Mouse (Mus musculus) heart, embryonic 15.5 days (tissue): ENCODE results near the gene Hoxb1. TPM values are rescaled to one million over a fixed set of nuclear protein-coding genes. Genes with fewer than 3 reads are reported as not detected.
A peak's percentile ranks its signal among the peaks of the same experiment; 100 is the strongest.

Experiments
- ATAC-seq: fragments of 200-750 bp; cut with Nextera tagmentation; replicated peaks from 2 replicates; pipeline ENCODE4 v1.8.0; 2017; ENCODE audit warnings: low read depth, moderate TSS enrichment; ENCODE audit not compliant: insufficient number of reproducible peaks, insufficient read depth, low FRiP score
- H3K27ac ChIP-seq: fragments of 300-500 bp; sonication (generic); 2 replicates; pipeline ENCODE4 v1.5.1; 2015; ENCODE audit warnings: mild to moderate bottlenecking, inconsistent platforms
- H3K27me3 ChIP-seq: fragments of 300-500 bp; sonication (generic); 2 replicates; pipeline ENCODE4 v1.6.1; 2015; ENCODE audit warnings: inconsistent platforms
- H3K36me3 ChIP-seq: fragments of 300-500 bp; sonication (generic); 2 replicates; pipeline ENCODE4 v1.6.1; 2015; ENCODE audit warnings: mild to moderate bottlenecking, inconsistent platforms
- H3K4me1 ChIP-seq: fragments of 300-500 bp; sonication (generic); replicated peaks from 2 replicates; pipeline ENCODE4 v1.6.1; 2015; ENCODE audit warnings: inconsistent platforms
- H3K4me2 ChIP-seq: fragments of 300-500 bp; sonication (generic); 2 replicates; pipeline ENCODE4 v1.6.1; 2015; ENCODE audit warnings: inconsistent platforms, mild to moderate bottlenecking, moderate library complexity
- H3K4me3 ChIP-seq: fragments of 300-500 bp; sonication (generic); 2 replicates; pipeline ENCODE4 v1.5.1; 2015; ENCODE audit warnings: mild to moderate bottlenecking, inconsistent platforms
- H3K9ac ChIP-seq: fragments of 300-500 bp; sonication (generic); 2 replicates; pipeline ENCODE4 v1.6.1; 2015; ENCODE audit warnings: mild to moderate bottlenecking, inconsistent platforms
- H3K9me3 ChIP-seq: fragments of 300-500 bp; sonication (generic); replicated peaks from 2 replicates; pipeline ENCODE4 v1.6.1; 2016; ENCODE audit warnings: inconsistent platforms
- WGBS: fragments of 180-500 bp; shearing (Covaris S2); methylation state at CpG from one replicate; pipeline ENCODE4 v1.1.7; 2015; ENCODE audit warnings: mixed read lengths; 5-methylcytosine and 5-hydroxymethylcytosine counted together
- polyA plus RNA-seq: library from polyadenylated mRNA; unstranded; fragments of >200 nt; fragmentation: Nextera tagmentation; extraction: Ambion mirVana; gene quantifications from 2 replicates; pipeline ENCODE4 v1.2.1, GENCODE M21; 2015

Gene Hoxb1
- polyA plus RNA-seq, 1 experiment from 2014 or later: not detected

DNA sequence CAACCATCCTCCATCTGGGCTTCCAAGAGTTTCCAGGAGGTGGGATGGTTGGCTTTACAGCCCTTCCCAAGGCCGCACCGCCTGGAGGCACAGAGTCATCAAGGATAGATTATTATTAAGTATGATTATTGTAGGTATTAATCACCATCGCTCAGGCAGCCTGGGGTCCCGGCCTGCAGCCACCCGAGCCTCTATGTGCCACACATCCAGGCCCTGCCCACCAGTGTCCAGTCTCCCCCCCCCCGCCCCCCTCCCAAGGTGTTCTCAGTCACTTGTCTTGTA, 20.7 kb upstream of the Hoxb1 start:
- no peak overlapping the region for H3K9ac ChIP-seq
- peaks cover 29% of the 10 kb centered on the region for H3K4me1 ChIP-seq
- 35% methylated on average over 6 of the region's 6 CpGs for WGBS
- no peaks in the 10 kb centered on the region for H3K9me3 ChIP-seq
- peaks cover 92% of the 10 kb centered on the region for H3K27me3 ChIP-seq
- H3K4me3 ChIP-seq: peak overlapping the region; percentile 44; the same call in 1 of the 2 replicates
- H3K4me2 ChIP-seq: peak overlapping the region; percentile 67
- ATAC-seq: no peak
- no peak overlapping the region for H3K27ac ChIP-seq
- H3K36me3 ChIP-seq: no peaks in the 10 kb centered on the region

GRCm38 (mm10) chr11:96345220-96345892, 20.2 kb upstream of the Hoxb1 start:
- H3K4me2 ChIP-seq: peak overlapping the region; percentile 67
- H3K9me3 ChIP-seq: no peaks in the 10 kb centered on the region
- peaks cover 32% of the 10 kb centered on the region for H3K4me1 ChIP-seq
- 6% methylated on average over 37 of the region's 56 CpGs for WGBS
- peak overlapping the region; percentile 44 for H3K4me3 ChIP-seq
- no peak; the same call in 1 of the 2 replicates for ATAC-seq
- peak overlapping the region; percentile 18 for H3K9ac ChIP-seq
- H3K27me3 ChIP-seq: peaks cover 92% of the 10 kb centered on the region
- H3K27ac ChIP-seq: peak overlapping the region; percentile 28; the same call in 1 of the 2 replicates
- no peaks in the 10 kb centered on the region for H3K36me3 ChIP-seq

GRCm38 (mm10) chr11:96345893-96346806, 19.4 kb upstream of the Hoxb1 start:
- peaks cover 28% of the 10 kb centered on the region for H3K4me1 ChIP-seq
- WGBS: 7% methylated on average over 45 of the region's 45 CpGs
- no peaks in the 10 kb centered on the region for H3K36me3 ChIP-seq
- H3K4me2 ChIP-seq: peak overlapping the region; percentile 67
- H3K9me3 ChIP-seq: no peaks in the 10 kb centered on the region
- peaks cover 94% of the 10 kb centered on the region for H3K27me3 ChIP-seq
- peak overlapping the region; percentile 28 for H3K27ac ChIP-seq
- H3K4me3 ChIP-seq: peak overlapping the region; percentile 44
- H3K9ac ChIP-seq: peak overlapping the region; percentile 18
- no peak for ATAC-seq

GRCm38 (mm10) chr11:96346916-96347520, 18.5 kb upstream of the Hoxb1 start:
- Histone ChIP-seq H3K4me3 (no peak overlapping the region), H3K27me3 (peaks cover 96% of the 10 kb centered on the region), H3K4me1 (peaks cover 22% of the 10 kb centered on the region), H3K9me3 (no peaks in the 10 kb centered on the region), H3K4me2 (no peak overlapping the region), H3K9ac (no peak overlapping the region), H3K27ac (no peak overlapping the region; the same call in 1 of the 2 replicates), H3K36me3 (no peaks in the 10 kb centered on the region)
- ATAC-seq: no peak
- 56% methylated on average over 5 of the region's 5 CpGs for WGBS

GRCm38 (mm10) chr11:96347717-96348116, 17.8 kb upstream of the Hoxb1 start:
- WGBS: 35% methylated on average over 4 of the region's 4 CpGs
- no peak overlapping the region for H3K4me2 ChIP-seq
- H3K36me3 ChIP-seq: no peaks in the 10 kb centered on the region
- H3K9me3 ChIP-seq: no peaks in the 10 kb centered on the region
- ATAC-seq: no peak
- peaks cover 23% of the 10 kb centered on the region for H3K4me1 ChIP-seq
- no peak overlapping the region for H3K9ac ChIP-seq
- H3K27me3 ChIP-seq: peaks cover 96% of the 10 kb centered on the region
- H3K27ac ChIP-seq: peak overlapping the region; percentile 29; the same call in 1 of the 2 replicates
- H3K4me3 ChIP-seq: no peak overlapping the region

GRCm38 (mm10) chr11:96348141-96348928, 17.2 kb upstream of the Hoxb1 start:
- WGBS: 14% methylated on average over 21 of the region's 21 CpGs
- Histone ChIP-seq H3K4me2 (peak overlapping the region; percentile 9; the same call in 1 of the 2 replicates), H3K27me3 (peaks cover 96% of the 10 kb centered on the region), H3K9ac (no peak overlapping the region), H3K9me3 (no peaks in the 10 kb centered on the region), H3K4me3 (no peak overlapping the region), H3K4me1 (peaks cover 29% of the 10 kb centered on the region), H3K27ac (peak overlapping the region; percentile 29; the same call in 1 of the 2 replicates), H3K36me3 (no peaks in the 10 kb centered on the region)
- ATAC-seq: no peak

GRCm38 (mm10) chr11:96348988-96349387, 16.6 kb upstream of the Hoxb1 start:
- Histone ChIP-seq H3K9ac (no peak overlapping the region), H3K4me3 (no peak overlapping the region), H3K4me1 (peaks cover 30% of the 10 kb centered on the region), H3K36me3 (no peaks in the 10 kb centered on the region), H3K4me2 (no peak overlapping the region), H3K27ac (peak overlapping the region; percentile 31; the same call in 1 of the 2 replicates), H3K27me3 (peaks cover 94% of the 10 kb centered on the region), H3K9me3 (no peaks in the 10 kb centered on the region)
- no peak for ATAC-seq
- WGBS: 49% methylated on average over 3 of the region's 3 CpGs

GRCm38 (mm10) chr11:96349491-96350340, 15.8 kb upstream of the Hoxb1 start:
- Histone ChIP-seq H3K4me1 (peaks cover 29% of the 10 kb centered on the region), H3K27ac (peak overlapping the region; percentile 31; the same call in 1 of the 2 replicates), H3K4me3 (no peak overlapping the region), H3K9me3 (no peaks in the 10 kb centered on the region), H3K4me2 (peak overlapping the region; percentile 13; the same call in 1 of the 2 replicates), H3K9ac (no peak overlapping the region), H3K27me3 (peaks cover 94% of the 10 kb centered on the region), H3K36me3 (no peaks in the 10 kb centered on the region)
- WGBS: 23% methylated on average over 14 of the region's 14 CpGs
- ATAC-seq: no peak

DNA sequence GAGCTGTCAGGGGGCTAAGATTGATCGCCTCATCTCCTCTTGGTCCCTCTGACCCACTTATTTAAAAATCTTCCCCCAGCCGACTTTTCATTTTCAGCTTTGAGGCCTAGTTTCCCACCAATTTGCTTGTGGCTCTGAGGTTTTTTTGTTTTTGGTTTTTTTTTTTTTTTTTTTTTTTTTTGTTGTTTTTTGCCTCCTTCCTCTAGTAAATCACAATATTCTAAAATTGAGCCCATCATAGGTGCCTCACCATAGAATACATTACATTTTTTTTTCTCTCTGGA, 15.3 kb upstream of the Hoxb1 start, which contains the start of gene Hoxb2:
Gene Hoxb2, plus strand, starts transcription at position 185 of the 284 bp plus-strand sequence.
- Histone ChIP-seq H3K4me2 (peak within 1 kb of the TSS; percentile 57; the same call in 1 of the 2 replicates), H3K36me3 (no peaks in the 10 kb centered on the region), H3K27me3 (peaks cover 94% of the 10 kb centered on the region), H3K4me3 (peak within 1 kb of the TSS; percentile 53; the same call in 1 of the 2 replicates), H3K27ac (peak within 1 kb of the TSS; percentile 76; the same call in 1 of the 2 replicates), H3K9ac (no peak within 1 kb of the TSS), H3K9me3 (no peaks in the 10 kb centered on the region), H3K4me1 (peaks cover 26% of the 10 kb centered on the region)
- ATAC-seq: no peak
- WGBS: 36% methylated on average over 2 of the region's 2 CpGs

GRCm38 (mm10) chr11:96350791-96351190, 14.8 kb upstream of the Hoxb1 start:
- ATAC-seq: no peak
- H3K36me3 ChIP-seq: no peaks in the 10 kb centered on the region
- 45% methylated on average over 2 of the region's 2 CpGs for WGBS
- H3K27ac ChIP-seq: peak overlapping the region; percentile 76; the same call in 1 of the 2 replicates
- peaks cover 91% of the 10 kb centered on the region for H3K27me3 ChIP-seq
- no peaks in the 10 kb centered on the region for H3K9me3 ChIP-seq
- peaks cover 21% of the 10 kb centered on the region for H3K4me1 ChIP-seq
- no peak overlapping the region for H3K4me2 ChIP-seq
- H3K9ac ChIP-seq: no peak overlapping the region
- no peak overlapping the region for H3K4me3 ChIP-seq
